Mouse (Mus musculus) testis, adult 2 months (tissue): ENCODE results near the gene Aff3.

Experiments used
- CTCF ChIP-seq: fragments of 200-500 bp; IDR thresholded peaks from 2 replicates; pipeline ENCODE4 v1.5.1; 2012; ENCODE audit warnings: low read depth, mild to moderate bottlenecking, inconsistent platforms, low read length, moderate library complexity; ENCODE audit not compliant: control insufficient read depth, insufficient read depth, insufficient replicate concordance
- POLR2A ChIP-seq: fragments of 200-500 bp; IDR thresholded peaks from 2 replicates; pipeline ENCODE4 v1.6.1; 2012; ENCODE audit warnings: low read depth, mild to moderate bottlenecking, inconsistent platforms, low read length, moderate library complexity; ENCODE audit not compliant: control insufficient read depth

- TF ChIP-seq POLR2A (no peak), CTCF (no peak)
Measured at GRCm38 (mm10) chr1:38176077-38176476, 488.7 kb downstream of the Aff3 start.
